ENCODE assay signal across 20 mouse cellular contexts in genomic region chr14:54401723-54402122, GRCm38 (mm10).
"Had no signal": no experiment of that assay in that cellular context is flagged by ENCODE, and none has a peak within 500 bp of the region (broad histone marks: within the 10 kb centered on the region; RNA-seq: fewer than 3 reads in every experiment).

No protein-coding gene starts in this region.

- DNase-seq: liver, embryonic 13.5 days; liver, postnatal 0 days; lung, adult 2 months; lung, postnatal 14 days; lung, postnatal 36 days; right cerebral cortex, adult 18-20 months; right cerebral cortex, postnatal 25 days; right cerebral cortex, postnatal 4 days; thymus, adult 18-20 months; thymus, postnatal 14 days; thymus, postnatal 36 days had no signal

- H3K4me2 ChIP-seq: liver, embryonic 13.5 days; liver, embryonic 15.5 days; lung, embryonic 15.5 days; midbrain, embryonic 13.5 days; midbrain, embryonic 15.5 days; neural tube, embryonic 12.5 days had no signal

- H3K27ac ChIP-seq: liver, embryonic 13.5 days; liver, embryonic 15.5 days; lung, embryonic 15.5 days; macrophage; midbrain, embryonic 10.5 days; midbrain, embryonic 13.5 days; midbrain, embryonic 15.5 days; neural tube, embryonic 12.5 days had no signal

- H3K4me1 ChIP-seq: midbrain, embryonic 10.5 days; midbrain, embryonic 13.5 days; midbrain, embryonic 15.5 days; neural tube, embryonic 12.5 days had no signal

- H3K9me3 ChIP-seq: liver, embryonic 13.5 days; liver, embryonic 15.5 days; lung, embryonic 15.5 days; megakaryocyte, embryonic 14.5 days; midbrain, embryonic 10.5 days; midbrain, embryonic 13.5 days; midbrain, embryonic 15.5 days; neural tube, embryonic 12.5 days had no signal

- ATAC-seq: liver, postnatal 0 days; lung, postnatal 0 days; midbrain, embryonic 13.5 days; midbrain, embryonic 15.5 days had no signal

- H3K9ac ChIP-seq: liver, embryonic 13.5 days; liver, embryonic 15.5 days; liver, postnatal 0 days; lung, embryonic 15.5 days; midbrain, embryonic 13.5 days; midbrain, embryonic 15.5 days; neural tube, embryonic 12.5 days had no signal

- H3K4me3 ChIP-seq: liver, embryonic 13.5 days; liver, embryonic 15.5 days; lung, embryonic 15.5 days; megakaryocyte, embryonic 14.5 days; midbrain, embryonic 10.5 days; midbrain, embryonic 13.5 days; midbrain, embryonic 15.5 days; neural tube, embryonic 12.5 days had no signal

- H3K27me3 ChIP-seq: liver, embryonic 13.5 days; liver, embryonic 15.5 days; lung, embryonic 15.5 days; midbrain, embryonic 13.5 days; midbrain, embryonic 15.5 days; neural tube, embryonic 12.5 days had no signal

- H3K36me3 ChIP-seq: liver, embryonic 13.5 days; liver, embryonic 15.5 days; lung, embryonic 15.5 days; midbrain, embryonic 10.5 days; midbrain, embryonic 13.5 days; midbrain, embryonic 15.5 days; neural tube, embryonic 12.5 days had no signal
